Mouse (Mus musculus): ENCODE measurements at regions not wholly inside any gene's neighbourhood (a gene's known extent, or its start where the extent isn't known, plus 50 kb on each side); places are given as distances from the start of the nearest gene placed in this dataset.

- H3K36me3 ChIP-seq (ENCODE audit: control insufficient read depth, insufficient read depth): no peaks in the 10 kb centered on the region
- WGBS (ENCODE audit: insufficient replicate concordance): 67% methylated on average over 1 of the region's 1 CpGs
- no peaks in the 10 kb centered on the region for H3K4me1 ChIP-seq (ENCODE audit: control insufficient read depth, low read depth, low read length)
- no peaks in the 10 kb centered on the region for H3K9me3 ChIP-seq (replicated peaks; ENCODE audit: control insufficient read depth, low read length)
- H3K27ac ChIP-seq (ENCODE audit: low read length): no peak overlapping the region
- no peak overlapping the region for H3K4me2 ChIP-seq (ENCODE audit: low read depth, low read length)
- no peak overlapping the region for H3K4me3 ChIP-seq (ENCODE audit: low read depth, low read length)
- H3K27me3 ChIP-seq (ENCODE audit: control insufficient read depth, insufficient read depth, low read depth, low read length): no peaks in the 10 kb centered on the region
- no peak for ATAC-seq (ENCODE audit: low read depth)
- no peak overlapping the region for H3K9ac ChIP-seq (ENCODE audit: low read depth, low read length)
Observed at GRCm38 (mm10) chr16:49321951-49322350, 264.7 kb downstream of the Myh15 start.

- Histone ChIP-seq H3K36me3 (ENCODE audit: control insufficient read depth, insufficient read depth) (no peaks in the 10 kb centered on the region), H3K9me3 (replicated peaks; ENCODE audit: control insufficient read depth, low read length) (no peaks in the 10 kb centered on the region), H3K4me2 (ENCODE audit: low read depth, low read length) (no peak overlapping the region), H3K27me3 (ENCODE audit: control insufficient read depth, insufficient read depth, low read depth, low read length) (no peaks in the 10 kb centered on the region), H3K27ac (ENCODE audit: low read length) (no peak overlapping the region), H3K4me1 (ENCODE audit: control insufficient read depth, low read depth, low read length) (no peaks in the 10 kb centered on the region), H3K9ac (ENCODE audit: low read depth, low read length) (no peak overlapping the region), H3K4me3 (ENCODE audit: low read depth, low read length) (no peak overlapping the region)
- WGBS (ENCODE audit: insufficient replicate concordance): 58% methylated on average over 5 of the region's 5 CpGs
- no peak for ATAC-seq (ENCODE audit: low read depth)
Observed at GRCm38 (mm10) chr16:49330725-49331386, 273.6 kb downstream of the Myh15 start.

- Histone ChIP-seq H3K9ac (ENCODE audit: low read depth, low read length) (no peak overlapping the region), H3K27me3 (ENCODE audit: control insufficient read depth, insufficient read depth, low read depth, low read length) (no peaks in the 10 kb centered on the region), H3K4me1 (ENCODE audit: control insufficient read depth, low read depth, low read length) (no peaks in the 10 kb centered on the region), H3K4me2 (ENCODE audit: low read depth, low read length) (no peak overlapping the region), H3K4me3 (ENCODE audit: low read depth, low read length) (no peak overlapping the region), H3K36me3 (ENCODE audit: control insufficient read depth, insufficient read depth) (no peaks in the 10 kb centered on the region), H3K27ac (ENCODE audit: low read length) (no peak overlapping the region), H3K9me3 (replicated peaks; ENCODE audit: control insufficient read depth, low read length) (no peaks in the 10 kb centered on the region)
- no peak for ATAC-seq (ENCODE audit: low read depth)
- 60% methylated on average over 5 of the region's 5 CpGs for WGBS (ENCODE audit: insufficient replicate concordance)
Observed at GRCm38 (mm10) chr16:49332107-49332722, 274.9 kb downstream of the Myh15 start.

DNA sequence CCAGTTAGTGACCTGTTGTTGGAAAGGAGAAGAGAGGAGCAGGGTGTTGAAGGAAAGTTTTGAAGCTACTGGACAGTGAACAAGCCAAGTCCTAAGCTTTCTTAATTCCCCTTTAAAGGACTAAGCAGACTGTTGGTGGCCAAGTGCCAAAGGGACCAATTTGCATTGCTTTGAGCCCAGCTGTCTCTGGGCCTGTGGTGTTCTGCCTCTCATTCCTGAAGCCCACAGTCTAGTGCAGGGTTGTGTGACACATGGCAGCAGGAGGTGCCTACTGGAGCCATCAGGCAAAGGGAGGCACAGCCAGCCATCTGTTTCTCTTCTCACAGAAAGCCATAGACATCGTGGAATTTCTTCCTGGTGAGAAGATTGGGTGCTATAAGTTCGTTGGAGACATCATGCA, 278.6 kb downstream of the Myh15 start:
- H3K36me3 ChIP-seq (ENCODE audit: control insufficient read depth, insufficient read depth): no peaks in the 10 kb centered on the region
- 21% methylated on average over 2 of the region's 2 CpGs for WGBS (ENCODE audit: insufficient replicate concordance)
- ATAC-seq (ENCODE audit: low read depth): no peak
- no peak overlapping the region for H3K4me2 ChIP-seq (ENCODE audit: low read depth, low read length)
- no peak overlapping the region for H3K9ac ChIP-seq (ENCODE audit: low read depth, low read length)
- H3K4me1 ChIP-seq (ENCODE audit: control insufficient read depth, low read depth, low read length): no peaks in the 10 kb centered on the region
- no peak overlapping the region for H3K27ac ChIP-seq (ENCODE audit: low read length)
- H3K4me3 ChIP-seq (ENCODE audit: low read depth, low read length): no peak overlapping the region
- H3K9me3 ChIP-seq (replicated peaks; ENCODE audit: control insufficient read depth, low read length): no peaks in the 10 kb centered on the region
- no peaks in the 10 kb centered on the region for H3K27me3 ChIP-seq (ENCODE audit: control insufficient read depth, insufficient read depth, low read depth, low read length)

- Histone ChIP-seq H3K9ac (ENCODE audit: low read depth, low read length) (no peak overlapping the region), H3K4me1 (ENCODE audit: control insufficient read depth, low read depth, low read length) (no peaks in the 10 kb centered on the region), H3K4me3 (ENCODE audit: low read depth, low read length) (no peak overlapping the region), H3K27ac (ENCODE audit: low read length) (no peak overlapping the region), H3K4me2 (ENCODE audit: low read depth, low read length) (no peak overlapping the region), H3K27me3 (ENCODE audit: control insufficient read depth, insufficient read depth, low read depth, low read length) (no peaks in the 10 kb centered on the region), H3K9me3 (replicated peaks; ENCODE audit: control insufficient read depth, low read length) (no peaks in the 10 kb centered on the region), H3K36me3 (ENCODE audit: control insufficient read depth, insufficient read depth) (no peaks in the 10 kb centered on the region)
- ATAC-seq (ENCODE audit: low read depth): no peak
- 66% methylated on average over 1 of the region's 1 CpGs for WGBS (ENCODE audit: insufficient replicate concordance)
Observed at GRCm38 (mm10) chr16:49337948-49338347, 280.7 kb downstream of the Myh15 start.

DNA sequence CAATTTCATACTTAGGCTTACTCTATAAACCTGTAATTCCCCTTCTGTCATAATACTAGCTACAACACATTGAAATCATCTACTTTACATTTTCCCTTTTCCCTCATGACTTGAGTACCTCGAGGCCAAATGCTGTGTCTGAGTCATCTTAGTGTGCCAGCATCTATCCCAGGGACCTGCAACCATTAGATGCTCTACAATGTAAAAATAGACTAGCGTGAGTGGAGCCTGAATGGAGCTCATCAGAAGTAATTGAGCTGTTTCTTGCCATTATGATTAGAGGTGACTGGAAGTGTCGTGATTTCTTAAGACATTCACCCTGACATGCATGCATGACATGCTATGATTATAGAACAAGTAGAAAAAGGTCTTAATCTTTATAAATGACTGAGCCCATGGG, 301.1 kb downstream of the Myh15 start:
- H3K9me3 ChIP-seq (replicated peaks; ENCODE audit: control insufficient read depth, low read length): no peaks in the 10 kb centered on the region
- no peak overlapping the region for H3K4me2 ChIP-seq (ENCODE audit: low read depth, low read length)
- no peaks in the 10 kb centered on the region for H3K27me3 ChIP-seq (ENCODE audit: control insufficient read depth, insufficient read depth, low read depth, low read length)
- H3K36me3 ChIP-seq (ENCODE audit: control insufficient read depth, insufficient read depth): no peaks in the 10 kb centered on the region
- no peaks in the 10 kb centered on the region for H3K4me1 ChIP-seq (ENCODE audit: control insufficient read depth, low read depth, low read length)
- no peak for ATAC-seq (ENCODE audit: low read depth)
- no peak overlapping the region for H3K9ac ChIP-seq (ENCODE audit: low read depth, low read length)
- H3K4me3 ChIP-seq (ENCODE audit: low read depth, low read length): no peak overlapping the region
- no peak overlapping the region for H3K27ac ChIP-seq (ENCODE audit: low read length)
- 55% methylated on average over 3 of the region's 3 CpGs for WGBS (ENCODE audit: insufficient replicate concordance)

DNA sequence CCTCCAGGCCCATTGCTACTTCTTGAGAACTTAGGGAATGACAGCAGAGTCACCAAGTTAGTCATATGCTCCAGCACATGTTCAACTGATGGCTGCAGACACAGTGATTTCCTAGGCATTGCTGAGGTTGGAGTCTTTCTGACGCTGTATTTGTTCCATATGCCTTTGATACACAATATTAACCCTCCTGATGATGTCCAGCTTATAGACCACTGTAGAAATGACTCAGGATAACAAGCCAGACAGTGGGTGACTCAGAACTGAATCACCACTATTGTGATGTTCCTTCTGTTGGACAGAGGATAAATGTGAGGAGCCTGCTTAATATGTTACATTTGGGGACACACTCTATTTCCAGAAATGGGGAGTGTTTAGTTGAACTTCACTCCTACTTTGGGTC, 304.4 kb downstream of the Myh15 start:
- Histone ChIP-seq H3K27me3 (ENCODE audit: control insufficient read depth, insufficient read depth, low read depth, low read length) (no peaks in the 10 kb centered on the region), H3K9ac (ENCODE audit: low read depth, low read length) (no peak overlapping the region), H3K36me3 (ENCODE audit: control insufficient read depth, insufficient read depth) (no peaks in the 10 kb centered on the region), H3K4me1 (ENCODE audit: control insufficient read depth, low read depth, low read length) (no peaks in the 10 kb centered on the region), H3K4me2 (ENCODE audit: low read depth, low read length) (no peak overlapping the region), H3K27ac (ENCODE audit: low read length) (no peak overlapping the region), H3K4me3 (ENCODE audit: low read depth, low read length) (no peak overlapping the region), H3K9me3 (replicated peaks; ENCODE audit: control insufficient read depth, low read length) (no peaks in the 10 kb centered on the region)
- 50% methylated on average over 1 of the region's 1 CpGs for WGBS (ENCODE audit: insufficient replicate concordance)
- ATAC-seq (ENCODE audit: low read depth): no peak

DNA sequence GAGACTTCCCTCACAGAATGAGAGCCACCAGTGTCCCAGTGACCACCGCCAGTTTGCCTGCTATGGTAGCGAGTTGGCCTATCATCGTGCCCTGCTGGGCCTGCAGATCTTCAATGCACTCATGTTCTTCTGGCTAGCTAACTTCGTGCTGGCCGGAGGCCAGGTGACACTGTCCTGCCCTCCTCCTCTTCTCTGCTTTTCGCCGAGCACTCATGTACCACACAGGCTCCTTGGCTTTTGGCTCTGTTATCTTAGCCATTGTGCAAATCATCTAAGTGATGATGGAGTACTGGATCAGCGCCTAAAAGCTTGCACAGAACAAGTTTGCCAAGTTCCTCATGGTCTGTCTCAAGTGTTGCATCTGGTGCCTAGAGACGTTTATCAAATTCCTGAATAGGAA, 312.2 kb downstream of the Myh15 start:
- no peak for ATAC-seq (ENCODE audit: low read depth)
- WGBS (ENCODE audit: insufficient replicate concordance): 74% methylated on average over 9 of the region's 9 CpGs
- H3K27ac ChIP-seq (ENCODE audit: low read length): no peak overlapping the region
- no peak overlapping the region for H3K4me3 ChIP-seq (ENCODE audit: low read depth, low read length)
- no peaks in the 10 kb centered on the region for H3K4me1 ChIP-seq (ENCODE audit: control insufficient read depth, low read depth, low read length)
- H3K27me3 ChIP-seq (ENCODE audit: control insufficient read depth, insufficient read depth, low read depth, low read length): no peaks in the 10 kb centered on the region
- H3K9me3 ChIP-seq (replicated peaks; ENCODE audit: control insufficient read depth, low read length): no peaks in the 10 kb centered on the region
- H3K4me2 ChIP-seq (ENCODE audit: low read depth, low read length): no peak overlapping the region
- no peaks in the 10 kb centered on the region for H3K36me3 ChIP-seq (ENCODE audit: control insufficient read depth, insufficient read depth)
- no peak overlapping the region for H3K9ac ChIP-seq (ENCODE audit: low read depth, low read length)

GRCm38 (mm10) chr16:49375108-49375507, 317.8 kb downstream of the Myh15 start:
- WGBS (ENCODE audit: insufficient replicate concordance): 55% methylated on average over 4 of the region's 4 CpGs
- no peak for ATAC-seq (ENCODE audit: low read depth)
- no peaks in the 10 kb centered on the region for H3K27me3 ChIP-seq (ENCODE audit: control insufficient read depth, insufficient read depth, low read depth, low read length)

More at GRCm38 (mm10) chr16:49375108-49375507, 317.8 kb downstream of the Myh15 start:
- H3K36me3 ChIP-seq (ENCODE audit: control insufficient read depth, insufficient read depth): no peaks in the 10 kb centered on the region
- H3K4me2 ChIP-seq (ENCODE audit: low read depth, low read length): no peak overlapping the region
- no peaks in the 10 kb centered on the region for H3K4me1 ChIP-seq (ENCODE audit: control insufficient read depth, low read depth, low read length)
- H3K4me3 ChIP-seq (ENCODE audit: low read depth, low read length): no peak overlapping the region
- no peaks in the 10 kb centered on the region for H3K9me3 ChIP-seq (replicated peaks; ENCODE audit: control insufficient read depth, low read length)
- H3K9ac ChIP-seq (ENCODE audit: low read depth, low read length): no peak overlapping the region
- H3K27ac ChIP-seq (ENCODE audit: low read length): no peak overlapping the region
